Mouse (Mus musculus): ENCODE measurements around the gene Stk25. TPM values are rescaled to one million over a fixed set of nuclear protein-coding genes. Genes with fewer than 3 reads are reported as not detected.

Gene Stk25
- polyA plus RNA-seq, 1 experiment from 2014 or later: 65.0 TPM

DNA sequence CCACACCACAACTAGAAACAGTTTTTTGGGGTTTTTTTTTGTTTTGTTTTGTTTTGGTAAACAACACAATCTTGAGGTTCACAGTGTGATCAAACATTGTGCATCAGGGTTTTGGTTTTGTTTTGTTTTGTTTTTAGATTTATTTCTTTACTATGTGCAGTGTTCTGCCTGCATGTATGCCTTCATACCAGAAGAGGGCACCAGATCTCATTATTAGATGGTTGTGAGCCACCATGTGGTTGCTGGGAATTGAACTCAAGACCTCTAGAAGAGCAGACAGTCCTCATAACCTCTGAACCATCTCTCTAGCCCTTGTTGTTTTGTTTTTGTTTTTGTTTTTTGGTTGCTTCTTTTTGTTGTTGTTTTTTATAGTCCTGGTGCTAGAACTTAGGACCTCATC is 64.5 kb downstream of the Stk25 start:
- Histone ChIP-seq H3K27me3 (replicated peaks) (no peaks in the 10 kb centered on the region), H3K9me3 (replicated peaks) (no peaks in the 10 kb centered on the region), H3K4me1 (no peaks in the 10 kb centered on the region), H3K9ac (no peak overlapping the region), H3K36me3 (no peaks in the 10 kb centered on the region), H3K4me2 (no peak overlapping the region), H3K4me3 (no peak overlapping the region), H3K27ac (no peak overlapping the region)
- no peak for ATAC-seq

DNA sequence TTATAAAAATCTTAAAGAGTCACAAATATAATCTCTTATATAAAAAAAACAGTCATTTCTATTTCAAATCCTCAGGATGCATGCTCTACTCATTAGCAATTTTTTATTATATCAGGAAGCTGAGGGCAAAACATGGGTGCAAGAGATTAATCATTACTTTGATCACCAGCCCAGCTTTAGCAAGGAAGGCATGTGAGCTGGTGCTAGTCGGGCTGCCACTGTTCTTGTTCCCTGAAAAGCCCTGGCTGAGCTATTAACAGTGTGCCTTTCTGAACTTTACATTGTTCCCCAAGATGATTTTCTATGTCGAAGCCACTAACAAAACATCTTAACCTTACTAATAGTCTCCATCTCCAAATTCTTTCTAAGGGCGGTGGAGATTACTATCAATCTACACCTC is 70.1 kb downstream of the Stk25 start:
- Histone ChIP-seq H3K4me1 (no peaks in the 10 kb centered on the region), H3K36me3 (no peaks in the 10 kb centered on the region), H3K27me3 (replicated peaks) (no peaks in the 10 kb centered on the region), H3K27ac (no peak overlapping the region), H3K9ac (no peak overlapping the region), H3K4me3 (no peak overlapping the region), H3K9me3 (replicated peaks) (no peaks in the 10 kb centered on the region), H3K4me2 (no peak overlapping the region)
- WGBS (ENCODE audit: insufficient replicate concordance): 62% methylated on average over 3 of the region's 3 CpGs
- no peak for ATAC-seq

DNA sequence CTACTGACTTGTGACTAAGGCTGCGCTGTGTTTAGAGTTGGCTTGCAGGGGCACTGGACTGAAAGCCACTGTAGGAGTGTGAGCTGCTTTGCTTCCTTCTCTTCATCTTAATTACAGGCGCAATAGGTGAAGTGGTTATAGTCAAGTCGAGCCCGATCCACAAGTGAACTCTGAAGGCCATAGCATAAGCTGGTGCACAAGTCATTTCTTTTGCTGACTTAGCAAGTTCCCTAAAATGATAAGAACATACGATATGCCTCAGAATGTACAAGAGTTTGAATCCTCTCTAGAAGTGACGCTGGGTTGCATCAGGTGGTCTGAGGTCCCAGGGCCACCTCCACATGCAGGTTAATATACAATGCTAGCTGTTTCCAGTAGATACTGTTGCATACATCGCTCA is 76.9 kb downstream of the Stk25 start:
- no peak overlapping the region for H3K4me2 ChIP-seq
- H3K9me3 ChIP-seq (replicated peaks): no peaks in the 10 kb centered on the region
- H3K4me3 ChIP-seq: no peak overlapping the region
- no peaks in the 10 kb centered on the region for H3K27me3 ChIP-seq (replicated peaks)
- H3K9ac ChIP-seq: no peak overlapping the region
- ATAC-seq: no peak
- no peaks in the 10 kb centered on the region for H3K4me1 ChIP-seq
- 0 out of 2 replicates have a peak, but pooled peaks cover 5% of the 10 kb centered on the region for H3K36me3 ChIP-seq
- WGBS (ENCODE audit: insufficient replicate concordance): 76% methylated on average over 7 of the region's 7 CpGs
- H3K27ac ChIP-seq: no peak overlapping the region

DNA sequence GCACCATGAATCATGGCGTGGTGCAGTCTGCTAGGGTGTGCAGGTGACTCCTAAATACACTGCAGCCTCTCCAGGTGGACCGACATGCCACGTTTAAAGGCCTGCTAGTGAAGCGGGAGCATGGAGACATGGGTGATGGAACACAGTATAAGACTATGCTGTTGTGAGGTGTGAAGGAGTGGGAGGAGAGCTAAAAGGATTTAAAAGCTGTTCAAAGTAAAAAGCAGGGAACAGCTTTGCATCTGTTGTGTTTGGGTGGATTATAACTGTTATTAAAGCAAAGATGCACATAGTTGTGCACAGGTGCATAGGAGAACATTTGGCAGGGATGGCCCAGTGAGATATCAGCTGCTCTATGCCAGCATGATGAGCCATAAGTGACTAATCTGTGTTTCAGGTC is 80.6 kb downstream of the Stk25 start:
- Histone ChIP-seq H3K27ac (no peak overlapping the region), H3K4me3 (no peak overlapping the region), H3K4me1 (no peaks in the 10 kb centered on the region), H3K9ac (no peak overlapping the region), H3K9me3 (replicated peaks) (no peaks in the 10 kb centered on the region), H3K4me2 (no peak overlapping the region), H3K36me3 (0 out of 2 replicates have a peak, but pooled peaks cover 5% of the 10 kb centered on the region), H3K27me3 (replicated peaks) (no peaks in the 10 kb centered on the region)
- ATAC-seq: no peak
- WGBS (ENCODE audit: insufficient replicate concordance): 75% methylated on average over 4 of the region's 4 CpGs

DNA sequence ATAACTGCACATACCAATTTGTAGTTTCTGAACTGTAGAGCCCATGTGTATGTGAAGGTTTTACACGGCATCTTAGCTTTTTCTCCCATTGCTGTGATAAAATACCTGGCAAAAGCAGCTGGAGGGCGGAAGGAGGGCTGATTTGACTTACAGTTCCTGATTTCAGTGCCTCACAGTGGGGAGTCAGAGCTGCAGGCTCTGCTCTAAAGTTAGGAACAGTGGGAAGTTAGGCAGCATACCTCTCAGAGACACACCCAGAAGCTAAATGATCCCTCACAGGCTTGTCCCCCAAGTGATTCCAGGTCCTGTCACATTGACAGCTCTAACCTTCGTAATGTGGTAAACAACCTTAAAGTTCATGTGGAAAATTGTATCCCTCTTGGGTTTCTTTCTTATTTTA is 81.4 kb downstream of the Stk25 start:
- no peak for ATAC-seq
- Histone ChIP-seq H3K4me3 (no peak overlapping the region), H3K4me1 (no peaks in the 10 kb centered on the region), H3K27ac (no peak overlapping the region), H3K9me3 (replicated peaks) (no peaks in the 10 kb centered on the region), H3K36me3 (0 out of 2 replicates have a peak, but pooled peaks cover 5% of the 10 kb centered on the region), H3K9ac (no peak overlapping the region), H3K4me2 (no peak overlapping the region), H3K27me3 (replicated peaks) (no peaks in the 10 kb centered on the region)
- WGBS (ENCODE audit: insufficient replicate concordance): 73% methylated on average over 3 of the region's 3 CpGs

Other genes with a start within 250 kb of the Stk25 start
- gene Hdlbp, start 179.8 kb downstream of the Stk25 start, polyA plus RNA-seq (2016; fragmentation: Nextera tagmentation; extraction: Ambion mirVana): 88.7 and 92.8 TPM in 2 replicates
- gene Farp2, start 146.6 kb downstream of the Stk25 start, polyA plus RNA-seq (2016; fragmentation: Nextera tagmentation; extraction: Ambion mirVana): 1.2 and 1.5 TPM in 2 replicates
- gene Bok, start 27.0 kb upstream of the Stk25 start, polyA plus RNA-seq (2016; fragmentation: Nextera tagmentation; extraction: Ambion mirVana): 8.7 TPM in 2 replicates
- 75.0 and 87.6 TPM in 2 replicates for gene Atg4b, start 92.8 kb upstream of the Stk25 start, polyA plus RNA-seq (2016; fragmentation: Nextera tagmentation; extraction: Ambion mirVana)
- 19.3 and 22.2 TPM in 2 replicates for gene Thap4, start 96.2 kb upstream of the Stk25 start, polyA plus RNA-seq (2016; fragmentation: Nextera tagmentation; extraction: Ambion mirVana)
- gene Dtymk, start 143.3 kb upstream of the Stk25 start, polyA plus RNA-seq (2016; fragmentation: Nextera tagmentation; extraction: Ambion mirVana): 197 and 199 TPM in 2 replicates
- gene Ing5, start 145.3 kb upstream of the Stk25 start, polyA plus RNA-seq (2016; fragmentation: Nextera tagmentation; extraction: Ambion mirVana): 15.5 and 17.1 TPM in 2 replicates
- 7.6 and 8.0 TPM in 2 replicates for gene D2hgdh, start 166.2 kb upstream of the Stk25 start, polyA plus RNA-seq (2016; fragmentation: Nextera tagmentation; extraction: Ambion mirVana)
- gene Gal3st2, start 202.6 kb upstream of the Stk25 start, polyA plus RNA-seq (2016; fragmentation: Nextera tagmentation; extraction: Ambion mirVana): not detected in 2 replicates

Data from liver, embryonic 12.5 days (tissue).